Mouse (Mus musculus) hindbrain, postnatal 0 days (tissue): Measurements from ENCODE around the gene Catsperz. TPM values are rescaled to one million over a fixed set of nuclear protein-coding genes. Genes with fewer than 3 reads are reported as not detected.
A peak's percentile ranks its signal among the peaks of the same experiment; 100 is the strongest.
"Not testable (repeated sequence)": the region's sequence is repeated elsewhere in the genome, so short reads cannot be mapped to it uniquely, and the experiment has no call there.

Source experiments
- ATAC-seq: fragments of 200-750 bp; cut with Nextera tagmentation; 2 replicates; pipeline ENCODE4 v1.8.0; 2017; ENCODE audit warnings: mild to moderate bottlenecking, moderate TSS enrichment, moderate library complexity
- DNase-seq: peaks from one replicate; pipeline ENCODE4 v3.0.0-alpha.2; 2015; ENCODE audit warnings: low spot score
- H3K27ac ChIP-seq: fragments of 300-500 bp; sonication (generic); 2 replicates; pipeline ENCODE4 v1.5.1; 2014; ENCODE audit warnings: mild to moderate bottlenecking
- H3K27me3 ChIP-seq: fragments of 300-500 bp; sonication (generic); 2 replicates; pipeline ENCODE4 v1.6.1; 2014; ENCODE audit warnings: low read length, mixed read lengths; ENCODE audit not compliant: insufficient read depth
- H3K36me3 ChIP-seq: fragments of 300-500 bp; sonication (generic); 2 replicates; pipeline ENCODE4 v1.6.1; 2014; ENCODE audit warnings: low read length, mixed read lengths; ENCODE audit not compliant: insufficient read depth
- H3K4me1 ChIP-seq: fragments of 300-500 bp; sonication (generic); 2 replicates; pipeline ENCODE4 v1.6.1; 2014; ENCODE audit warnings: antibody characterized with exemption, low read length, mixed read lengths; ENCODE audit not compliant: insufficient read depth
- H3K4me2 ChIP-seq: fragments of 300-500 bp; sonication (generic); 2 replicates; pipeline ENCODE4 v1.6.1; 2014; ENCODE audit warnings: low read depth, mild to moderate bottlenecking, low read length, moderate library complexity, mixed read lengths
- H3K4me3 ChIP-seq: fragments of 300-500 bp; sonication (generic); 2 replicates; pipeline ENCODE4 v1.5.1; 2014; ENCODE audit warnings: low read length
- H3K9ac ChIP-seq: fragments of 300-500 bp; sonication (generic); replicated peaks from 2 replicates; pipeline ENCODE4 v1.6.1; 2014; ENCODE audit warnings: mild to moderate bottlenecking, low read length, moderate library complexity, mixed read lengths
- H3K9me3 ChIP-seq: fragments of 300-500 bp; sonication (generic); 2 replicates; pipeline ENCODE4 v1.6.1; 2016; ENCODE audit warnings: low read length, mixed read lengths
- CTCF ChIP-seq: IDR thresholded peaks from 2 replicates; pipeline ENCODE4 v1.5.1; 2016; ENCODE audit warnings: antibody characterized with exemption, control low read depth, low read depth
- WGBS: fragments of 180-500 bp; shearing (Covaris S2); extraction: QIAGEN DNeasy Blood & Tissue Kit; methylation state at CpG from one replicate; pipeline ENCODE4 v1.1.7; 2014; 5-methylcytosine and 5-hydroxymethylcytosine counted together
- polyA plus RNA-seq: library from polyadenylated mRNA; unstranded; fragments of >200 nt; fragmentation: Nextera tagmentation; extraction: Ambion mirVana; gene quantifications from 2 replicates; pipeline ENCODE4 v1.2.1, GENCODE M21; 2015
- total RNA-seq: library from RNA; depleted of rRNA; stranded (reverse); fragments of >200 nt; gene quantifications from 2 replicates; pipeline ENCODE4 v1.2.3, GENCODE M21; 2014

The Catsperz gene
- total and polyA plus RNA-seq, 2 experiments from 2014 or later, result 3.7 TPM; not detected in 1

GRCm38 (mm10) chr19:6913036-6913435, 12.1 kb downstream of the Catsperz start:
- Histone ChIP-seq H3K27me3 (no peaks in the 10 kb centered on the region), H3K36me3 (peaks cover 27% of the 10 kb centered on the region), H3K9ac (no peak overlapping the region), H3K4me2 (no peak overlapping the region), H3K4me1 (peaks cover 10% of the 10 kb centered on the region; the same call in 1 of the 2 replicates), H3K27ac (no peak overlapping the region), H3K4me3 (no peak overlapping the region), H3K9me3 (no peaks in the 10 kb centered on the region)
- WGBS, result 87% methylated on average over 6 of the region's 6 CpGs
- no peak for DNase-seq
- no peak for TF ChIP-seq CTCF
- ATAC-seq, result no peak

- Histone ChIP-seq H3K36me3 (peaks cover 27% of the 10 kb centered on the region), H3K27ac (no peak overlapping the region), H3K9ac (no peak overlapping the region), H3K27me3 (no peaks in the 10 kb centered on the region), H3K4me1 (peaks cover 10% of the 10 kb centered on the region; the same call in 1 of the 2 replicates), H3K9me3 (no peaks in the 10 kb centered on the region), H3K4me3 (no peak overlapping the region), H3K4me2 (no peak overlapping the region)
- TF ChIP-seq CTCF, result no peak
- no peak for DNase-seq
- ATAC-seq, result no peak
- WGBS, result 93% methylated on average over 15 of the region's 15 CpGs
Measured at GRCm38 (mm10) chr19:6912205-6912970, 12.8 kb downstream of the Catsperz start.

- H3K4me2 ChIP-seq, result peak overlapping the region; percentile 25
- H3K36me3 ChIP-seq, result peaks cover 35% of the 10 kb centered on the region
- no peak overlapping the region for H3K27ac ChIP-seq
- DNase-seq (no peak), ATAC-seq (no peak)
- no peak overlapping the region for H3K4me3 ChIP-seq
- WGBS, result 78% methylated on average over 19 of the region's 19 CpGs
- peaks cover 10% of the 10 kb centered on the region; the same call in 1 of the 2 replicates for H3K4me1 ChIP-seq
- no peak for TF ChIP-seq CTCF
- no peak overlapping the region; the same call in 1 of the 2 replicates for H3K9ac ChIP-seq
- no peaks in the 10 kb centered on the region for H3K9me3 ChIP-seq
- no peaks in the 10 kb centered on the region for H3K27me3 ChIP-seq
Measured at GRCm38 (mm10) chr19:6911101-6912074, 13.8 kb downstream of the Catsperz start.

- ATAC-seq (peak; percentile 13), DNase-seq (peak; percentile 54)
- WGBS, result under 1% methylated on average over 29 of the region's 30 CpGs
- H3K27me3 ChIP-seq, H3K9me3 ChIP-seq: not testable (repeated sequence)
- Histone ChIP-seq H3K4me1 (peaks cover 10% of the 10 kb centered on the region; the same call in 1 of the 2 replicates), H3K4me3 (peak overlapping the region; percentile 55), H3K9ac (peak overlapping the region; percentile 63), H3K36me3 (peaks cover 42% of the 10 kb centered on the region), H3K4me2 (peak overlapping the region; percentile 73), H3K27ac (peak overlapping the region; percentile 98)
Measured at GRCm38 (mm10) chr19:6910306-6910705, 14.9 kb downstream of the Catsperz start.

GRCm38 (mm10) chr19:6909507-6910289, 15.5 kb downstream of the Catsperz start, which contains the start of the genes Trmt112 and Prdx5:
Gene Trmt112, plus strand, starts transcription at chr19:6909698.
Gene Prdx5, minus strand, starts transcription at chr19:6910106.
- H3K36me3 ChIP-seq, result peaks cover 42% of the 10 kb centered on the region
- H3K27ac ChIP-seq, result peak within 1 kb of the TSS; percentile 98
- no peak; the same call in 1 of the 2 replicates for TF ChIP-seq CTCF
- ATAC-seq, result peak; percentile 96
- peak; percentile 99 for DNase-seq
- WGBS, result under 1% methylated on average over 65 of the region's 65 CpGs
- no peaks in the 10 kb centered on the region for H3K9me3 ChIP-seq
- peak within 1 kb of the TSS; percentile 63 for H3K9ac ChIP-seq
- H3K4me2 ChIP-seq, result peak within 1 kb of the TSS; percentile 73
- H3K27me3 ChIP-seq, result no peaks in the 10 kb centered on the region
- peak within 1 kb of the TSS; percentile 55 for H3K4me3 ChIP-seq
- peaks cover 10% of the 10 kb centered on the region; the same call in 1 of the 2 replicates for H3K4me1 ChIP-seq

GRCm38 (mm10) chr19:6909021-6909420, 16.2 kb downstream of the Catsperz start:
- Histone ChIP-seq H3K27me3 (no peaks in the 10 kb centered on the region), H3K4me3 (peak overlapping the region; percentile 55), H3K9ac (peak overlapping the region; percentile 63), H3K9me3 (no peaks in the 10 kb centered on the region), H3K27ac (peak overlapping the region; percentile 98), H3K36me3 (peaks cover 42% of the 10 kb centered on the region), H3K4me2 (peak overlapping the region; percentile 73), H3K4me1 (peaks cover 10% of the 10 kb centered on the region; the same call in 1 of the 2 replicates)
- ATAC-seq, result no peak
- peak; percentile 38 for DNase-seq
- no peak for TF ChIP-seq CTCF
- WGBS, result 11% methylated on average over 11 of the region's 11 CpGs
